In the genomic region with DNA sequence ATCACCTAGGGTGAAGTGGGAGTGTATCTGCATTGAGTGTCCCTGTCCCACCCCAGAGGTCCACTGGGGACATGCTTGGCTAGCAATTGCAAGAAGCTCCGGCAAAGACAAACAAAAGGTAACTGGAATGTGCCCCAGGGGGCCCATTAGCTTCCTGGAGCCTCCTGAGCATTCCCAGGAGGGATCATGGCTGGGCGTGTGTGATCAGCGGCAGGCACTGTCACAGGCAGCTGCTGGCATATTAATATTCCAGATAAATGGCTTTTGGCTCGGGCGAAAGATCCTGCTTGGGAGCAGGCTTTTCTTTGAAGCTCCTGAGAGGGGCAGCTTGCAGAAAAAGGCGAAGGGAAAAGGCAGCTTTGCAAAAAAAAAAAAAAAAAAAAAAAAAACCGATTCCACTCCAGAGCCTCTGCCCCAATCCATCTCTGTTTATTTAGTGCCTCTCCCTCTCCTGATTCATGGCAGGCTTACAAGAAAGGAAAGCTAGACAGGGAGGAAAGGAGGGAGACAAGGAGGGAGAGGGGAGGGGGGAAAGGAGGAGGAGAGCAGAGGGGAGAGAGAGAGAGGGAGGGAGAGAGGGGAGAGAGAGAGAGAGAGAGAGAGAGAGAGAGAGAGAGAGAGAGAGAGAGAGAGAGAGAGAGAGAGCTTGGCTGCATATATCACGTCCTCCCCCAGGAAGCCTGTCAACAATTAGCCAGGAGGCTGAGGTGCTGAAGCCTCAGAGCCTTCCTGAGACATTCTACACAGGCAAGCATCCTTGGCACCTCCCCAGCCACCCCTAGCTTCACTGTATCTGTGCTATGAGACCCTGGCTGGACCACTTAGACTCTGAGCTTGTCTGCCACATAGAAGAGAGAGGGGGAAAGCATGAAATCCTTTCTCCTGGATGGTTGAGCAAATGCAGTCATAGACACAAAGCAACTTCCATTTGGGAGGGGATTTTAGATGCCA, we compare ENCODE assay signal across 8 mouse cellular contexts.
A peak's percentile ranks its signal among the peaks of the same experiment; 100 is the strongest.
DNase-seq lines count a peak whose midpoint lies in the region; ATAC-seq and TF ChIP-seq lines count a peak whose summit lies in the region.

No protein-coding gene starts in this region.

- H3K4me1 ChIP-seq in heart, postnatal 0 days (ENCODE audit: control insufficient read depth, insufficient read depth) = 0 out of 2 replicates have a peak, but pooled peaks cover 5% of the 10 kb centered on the region
- H3K4me1 ChIP-seq in intestine, embryonic 14.5 days (replicated peaks; ENCODE audit: control insufficient read depth, insufficient read depth, low read length) = peaks cover 21% of the 10 kb centered on the region
- peaks cover 16% of the 10 kb centered on the region for H3K4me1 ChIP-seq in midbrain, embryonic 11.5 days (ENCODE audit: control insufficient read depth, insufficient read depth, low read length)

- under 1% methylated on average over 8 of the region's 8 CpGs for WGBS in heart, postnatal 0 days
- WGBS in intestine, embryonic 14.5 days = 1% methylated on average over 8 of the region's 8 CpGs
- under 1% methylated on average over 8 of the region's 8 CpGs for WGBS in midbrain, embryonic 11.5 days

- no peak overlapping the region for H3K27ac ChIP-seq in heart, postnatal 0 days (ENCODE audit: low read depth)
- H3K27ac ChIP-seq in intestine, embryonic 14.5 days (ENCODE audit: low read depth) = peak overlapping the region; percentile 82
- H3K27ac ChIP-seq in midbrain, embryonic 11.5 days (ENCODE audit: low read depth, low read length) = peak overlapping the region; percentile 82

- no peak for TF ChIP-seq EP300 in heart, postnatal 0 days (IDR thresholded peaks at IDR 0.05; ENCODE audit: low read depth)

- no peaks in the 10 kb centered on the region for H3K27me3 ChIP-seq in heart, postnatal 0 days (ENCODE audit: control insufficient read depth, insufficient read depth, low read length)
- no peaks in the 10 kb centered on the region for H3K27me3 ChIP-seq in intestine, embryonic 14.5 days (replicated peaks; ENCODE audit: control insufficient read depth, insufficient read depth, low read length)
- H3K27me3 ChIP-seq in midbrain, embryonic 11.5 days (ENCODE audit: control insufficient read depth, insufficient read depth, low read length) = no peaks in the 10 kb centered on the region

- no peak for ATAC-seq in heart, postnatal 0 days (ENCODE audit: insufficient read depth, low read depth)
- ATAC-seq in intestine, embryonic 14.5 days (replicated peaks; ENCODE audit: low FRiP score, low TSS enrichment, low read depth) = peak; percentile 76
- ATAC-seq in midbrain, embryonic 11.5 days (ENCODE audit: low FRiP score) = peak; percentile 70; the same call in 1 of the 2 replicates

- H3K4me2 ChIP-seq in heart, postnatal 0 days (ENCODE audit: low read depth, low read length) = 0 out of 2 replicates have a peak overlapping the region, but pooled peaks have one; percentile 7
- peak overlapping the region; percentile 26; the same call in 1 of the 2 replicates for H3K4me2 ChIP-seq in intestine, embryonic 14.5 days (ENCODE audit: low read length)
- peak overlapping the region; percentile 32 for H3K4me2 ChIP-seq in midbrain, embryonic 11.5 days

- intact Hi-C loops in heart, postnatal 10 days (cut with DNase I) = loop anchor here (1.0 kb wide), 1 partner anchor 26 kb away; no protein-coding TSS in a partner anchor

- H3K9ac ChIP-seq in heart, postnatal 0 days (replicated peaks; ENCODE audit: low read depth, low read length) = no peak overlapping the region
- no peak overlapping the region for H3K9ac ChIP-seq in intestine, embryonic 14.5 days (ENCODE audit: low read length)
- H3K9ac ChIP-seq in midbrain, embryonic 11.5 days (ENCODE audit: low read length) = peak overlapping the region; percentile 53

- H3K4me3 ChIP-seq in heart, postnatal 0 days (ENCODE audit: low read depth, low read length) = no peak overlapping the region
- H3K4me3 ChIP-seq in intestine, embryonic 14.5 days (ENCODE audit: low read depth, low read length) = no peak overlapping the region
- H3K4me3 ChIP-seq in midbrain, embryonic 11.5 days (ENCODE audit: low read depth, low read length) = no peak overlapping the region

- no peak for TF ChIP-seq CTCF in heart, postnatal 0 days (IDR thresholded peaks at IDR 0.05; ENCODE audit: low read depth)

- H3K9me3 ChIP-seq in heart, postnatal 0 days (replicated peaks; ENCODE audit: control insufficient read depth, low read length) = no peaks in the 10 kb centered on the region
- H3K9me3 ChIP-seq in intestine, embryonic 14.5 days (ENCODE audit: control insufficient read depth, low read length) = no peaks in the 10 kb centered on the region
- H3K9me3 ChIP-seq in midbrain, embryonic 11.5 days (ENCODE audit: control insufficient read depth, low read length) = no peaks in the 10 kb centered on the region

- no peaks in the 10 kb centered on the region for H3K36me3 ChIP-seq in heart, postnatal 0 days (replicated peaks; ENCODE audit: control insufficient read depth, insufficient read depth, low read length)
- no peaks in the 10 kb centered on the region for H3K36me3 ChIP-seq in intestine, embryonic 14.5 days (ENCODE audit: control insufficient read depth, insufficient read depth, low read length)
- H3K36me3 ChIP-seq in midbrain, embryonic 11.5 days (ENCODE audit: control insufficient read depth, insufficient read depth, low read length) = no peaks in the 10 kb centered on the region

- DNase-seq in heart, postnatal 0 days (ENCODE audit: low spot score) = peak; percentile 44
- no peak for DNase-seq in heart, postnatal 10 days
- DNase-seq in NIH3T3 (ENCODE audit: low read depth) = peak; percentile 80
- peak; percentile 83 for DNase-seq in embryo, embryonic 11 days
- DNase-seq in intestine, embryonic 14.5 days (ENCODE audit: low spot score) = peak; percentile 87
- DNase-seq in midbrain, embryonic 11.5 days (ENCODE audit: low spot score, missing footprints) = peak; percentile 92
- DNase-seq in natural killer cell, adult 2 months (ENCODE audit: low spot score in 2 of 2) = no peak
- DNase-seq in spleen, postnatal 36 days (ENCODE audit: low spot score in 2 of 2) = no peak

Comparison
In these comparisons a context has a peak if more than half of its experiments do, and no peak if none do; other contexts are left out.
1. DNase-seq: peak in heart, postnatal 0 days (single experiment), NIH3T3 (single experiment), embryo, embryonic 11 days (single experiment), intestine, embryonic 14.5 days (single experiment) and midbrain, embryonic 11.5 days (single experiment); none in heart, postnatal 10 days (0 of 2), natural killer cell, adult 2 months (0 of 2) and spleen, postnatal 36 days (0 of 2).
2. Peak in every context shown above with its lines, with median percentiles within 50 percentile points of each other: H3K4me2 ChIP-seq.